Mouse (Mus musculus) embryonic stem cell, embryonic (primary cell): ENCODE measurements at regions not wholly inside any gene's neighbourhood (a gene's known extent, or its start where the extent isn't known, plus 50 kb on each side); places are given as distances from the start of the nearest gene placed in this dataset.

ENCODE experiments used
- CTCF ChIA-PET, 4 experiments: fragments of 300-600 bp in 2 of 4; fragments of 350-600 bp in 2 of 4; sonication (Branson Sonifier 250); formaldehyde crosslinking; loops; one replicate each; lab custom pipeline; 2022; ENCODE audit warnings: inconsistent platforms in 2 of 4; lab: Charles Lee
- POLR2A ChIA-PET, 4 experiments: fragments of 300-600 bp in 2 of 4; fragments of 350-600 bp in 2 of 4; sonication (Branson Sonifier 250); formaldehyde crosslinking; loops; one replicate each; lab custom pipeline; 2022; ENCODE audit warnings: antibody characterized with exemption in 4 of 4, inconsistent platforms in 1 of 4; lab: Charles Lee

- POLR2A ChIA-PET: interaction anchor here in 1 of 4 experiments (0.6 kb wide), 1 partner anchor 162 kb away, joined by 4 read pairs; no protein-coding TSS in a partner anchor
- CTCF ChIA-PET: no interaction called here
These were observed 52.4 kb upstream of the Wdr44 start for GRCm38 (mm10) chrX:23640431-23640830.
